Mouse (Mus musculus) 3134 (cell line): Measurements from ENCODE around the gene Wfikkn2.
"Not testable (repeated sequence)": the region's sequence is repeated elsewhere in the genome, so short reads cannot be mapped to it uniquely, and the experiment has no call there.

Experiments
- DNase-seq: peaks from one replicate; pipeline ENCODE4 v3.0.0-alpha.2; 2011; ENCODE audit warnings: low spot score; ENCODE audit not compliant: insufficient read length; ENCODE audit errors: extremely low read depth

The Wfikkn2 gene

DNA sequence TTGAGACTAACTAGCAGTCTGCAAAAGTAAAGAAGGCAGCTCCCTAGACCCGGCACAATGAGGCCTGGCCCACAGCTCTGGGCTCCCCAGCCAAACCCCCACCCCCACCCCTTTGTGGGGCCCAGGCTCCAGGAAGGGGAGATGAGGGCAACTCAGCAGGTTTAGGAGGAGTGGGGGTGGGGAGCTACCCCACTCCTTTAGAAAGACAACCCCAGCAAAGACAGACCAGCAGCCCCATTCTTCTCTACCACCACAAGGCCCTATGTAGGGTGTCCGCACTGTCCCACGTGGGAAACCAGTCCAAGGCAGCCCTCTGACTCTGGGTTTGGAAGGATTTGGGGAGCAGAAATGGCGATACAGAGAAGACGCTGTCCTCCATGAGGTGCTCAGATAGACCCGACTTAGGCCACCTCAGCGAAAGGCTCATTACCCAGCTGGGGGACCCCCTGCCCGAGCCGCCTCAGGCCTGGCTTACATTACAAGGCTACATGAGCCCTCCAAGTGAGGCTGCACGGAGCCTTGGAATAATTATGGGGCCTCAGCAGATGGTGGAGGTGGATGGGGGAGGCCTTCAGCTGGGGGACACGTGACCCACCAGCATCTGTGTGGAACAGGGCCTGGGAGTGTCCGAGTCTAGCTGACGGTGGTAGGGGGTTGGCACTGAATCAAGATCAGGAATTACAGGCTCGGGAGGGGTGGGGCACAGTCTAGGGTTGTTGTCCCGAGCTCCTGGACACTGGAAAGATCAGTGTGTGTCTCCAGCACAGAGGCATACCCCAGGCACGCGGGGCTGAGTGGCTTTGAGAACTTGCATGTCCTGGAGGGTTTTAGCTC, at the start of gene Wfikkn2:
Gene Wfikkn2 (minus strand): TSS at position 51 of the 834 bp plus-strand sequence.
- DNase-seq = no peak

GRCm38 (mm10) chr11:94294996-94295845, 49.4 kb upstream of the Wfikkn2 start:
- no peak for DNase-seq

DNA sequence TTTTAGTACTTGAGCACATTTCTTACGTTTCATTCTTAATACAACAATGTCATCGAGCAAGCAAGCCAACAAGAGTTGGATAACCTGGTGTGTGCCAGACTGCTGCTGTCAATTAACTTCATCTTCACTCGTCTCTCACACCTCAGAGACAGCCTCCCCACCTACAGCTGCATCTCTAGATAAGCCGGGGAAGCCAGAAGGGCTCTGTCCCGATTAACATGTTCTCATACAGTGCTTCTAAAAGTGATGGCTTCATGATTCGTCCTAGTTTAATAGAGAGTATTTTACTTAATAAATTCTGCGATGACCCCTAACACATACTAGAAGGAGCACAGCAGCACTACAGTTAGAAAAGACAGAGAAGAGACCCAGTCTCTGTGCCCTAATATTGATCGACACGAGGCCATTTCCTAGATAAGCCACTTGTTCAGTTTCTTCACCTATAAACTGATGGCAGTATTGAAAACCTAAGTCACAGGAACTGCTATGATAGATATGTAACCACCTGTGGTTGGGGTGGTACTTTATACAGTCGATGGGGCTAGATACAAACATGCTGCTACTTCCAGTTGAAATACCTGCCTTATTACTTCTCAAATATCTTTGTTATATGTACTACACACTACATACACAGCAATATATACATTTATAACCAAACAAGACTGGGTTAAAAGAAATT, 44.4 kb upstream of the Wfikkn2 start:
- no peak for DNase-seq

GRCm38 (mm10) chr11:94287105-94287504, 41.3 kb upstream of the Wfikkn2 start:
- no peak for DNase-seq

GRCm38 (mm10) chr11:94285886-94286574, 40.2 kb upstream of the Wfikkn2 start:
- DNase-seq = no peak

- DNase-seq = no peak
Observed at GRCm38 (mm10) chr11:94283536-94284099, 37.8 kb upstream of the Wfikkn2 start.

GRCm38 (mm10) chr11:94282291-94282690, 36.5 kb upstream of the Wfikkn2 start:
- no peak for DNase-seq

DNA sequence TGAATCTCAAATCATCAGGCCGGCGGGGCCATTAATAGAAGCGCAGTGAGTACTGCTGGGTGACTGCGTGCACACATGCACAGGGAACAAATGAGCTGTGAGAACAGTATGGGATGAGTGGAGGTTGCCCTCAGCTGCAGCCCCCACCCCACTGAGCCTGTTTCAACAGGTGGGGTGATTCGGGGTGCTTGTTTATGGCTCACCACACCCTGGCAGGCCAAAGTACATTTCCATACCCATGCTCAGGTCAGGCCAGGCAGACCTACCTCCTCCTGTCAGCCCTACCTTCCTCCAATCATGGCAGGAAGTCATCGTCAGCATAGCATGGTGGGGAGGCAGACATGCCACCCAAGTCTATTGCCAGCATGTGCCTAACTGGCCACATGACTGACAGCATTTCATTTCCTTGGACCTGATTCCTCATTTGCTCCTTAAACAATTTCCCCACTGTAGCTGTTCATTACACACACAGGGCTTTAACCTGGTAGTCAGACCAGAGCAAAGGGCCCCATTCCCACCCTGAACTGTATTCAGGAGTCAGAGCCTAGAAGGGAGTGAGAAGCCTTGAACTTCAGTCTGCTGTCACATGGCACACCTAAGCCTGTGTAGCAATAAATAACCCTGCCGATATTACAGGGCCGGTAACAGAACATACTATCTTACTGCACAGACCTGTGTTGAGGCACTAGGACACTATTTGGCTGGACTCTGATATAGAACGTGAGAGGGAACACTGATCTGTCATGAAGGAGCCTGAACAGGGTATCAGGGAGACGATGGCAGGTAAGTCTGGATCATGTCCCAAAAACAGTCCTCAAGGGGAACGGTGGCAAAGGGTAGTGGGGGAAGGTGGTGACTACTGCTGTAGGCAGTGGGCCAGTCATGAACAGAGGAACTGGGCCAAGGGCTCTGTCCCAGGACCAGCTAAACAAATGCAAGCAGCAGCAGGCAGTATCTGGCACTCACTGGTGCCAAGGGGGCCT, 35.7 kb upstream of the Wfikkn2 start, which contains the start of gene Gm21885:
Gene Gm21885 (plus strand): TSS at position 675 of the 983 bp plus-strand sequence.
- DNase-seq = no peak

DNA sequence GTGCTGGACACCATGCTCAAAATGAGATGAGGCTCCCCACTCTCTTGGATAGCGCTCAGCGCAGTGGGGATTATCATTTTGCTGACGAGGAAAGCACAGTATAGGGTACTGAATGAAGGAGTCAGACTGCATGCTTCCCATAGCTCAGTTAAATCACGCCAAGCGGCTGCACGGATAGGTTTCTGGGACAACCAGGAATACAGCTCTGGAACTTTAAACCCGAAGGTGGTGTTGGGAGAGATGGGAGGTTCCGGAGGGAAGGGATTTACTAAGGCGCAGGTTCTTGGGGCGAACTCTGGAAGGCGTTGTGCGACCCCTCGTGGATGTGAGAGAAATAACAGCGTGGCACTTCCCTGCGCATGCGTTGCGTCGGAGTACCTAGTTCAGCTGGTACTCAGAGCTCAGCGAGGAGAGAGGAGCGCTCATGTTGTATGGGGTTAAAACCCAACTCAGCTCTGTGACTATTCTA, 31.1 kb upstream of the Wfikkn2 start:
- peak; percentile 66 for DNase-seq

DNA sequence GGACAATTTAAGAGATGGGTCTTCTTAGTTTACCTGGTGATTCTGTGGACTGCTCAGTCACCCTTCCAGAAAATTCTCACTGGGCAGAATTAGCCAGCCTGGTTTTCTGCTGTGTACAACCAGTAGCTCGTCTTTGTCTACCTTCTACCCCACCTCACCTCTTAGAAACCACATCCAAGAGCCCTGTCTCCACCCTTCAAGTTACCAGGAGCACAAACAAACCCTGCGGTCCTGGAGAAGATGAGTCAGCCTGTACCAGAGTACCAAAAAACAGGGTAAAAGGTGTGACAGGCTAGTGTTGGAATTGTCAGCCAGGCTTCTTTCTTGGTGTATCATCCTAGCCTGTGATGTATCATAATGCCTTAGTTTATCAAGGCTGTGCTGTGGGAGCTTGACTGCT, 29.9 kb upstream of the Wfikkn2 start:
- no peak for DNase-seq

DNA sequence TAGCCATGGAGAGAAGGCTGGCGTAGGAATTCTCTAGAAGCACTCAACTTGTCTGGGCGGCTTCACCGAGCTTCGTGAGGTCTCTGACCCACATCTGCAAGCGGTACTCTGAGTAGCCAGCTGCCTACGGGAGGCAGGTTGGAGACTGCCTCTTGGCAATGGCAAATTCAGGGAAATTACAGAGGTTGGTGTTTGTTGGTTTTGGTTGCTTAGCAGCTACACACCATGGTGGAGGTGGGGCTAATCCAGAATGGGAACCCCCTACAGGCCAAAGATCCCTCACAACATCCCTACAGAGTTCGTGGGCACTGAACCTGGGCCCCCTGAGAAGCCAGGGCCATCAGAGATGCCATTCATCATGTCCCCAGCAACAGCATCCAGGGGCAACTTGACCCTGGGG, 29.4 kb upstream of the Wfikkn2 start:
- no peak for DNase-seq

GRCm38 (mm10) chr11:94274206-94274867, 28.5 kb upstream of the Wfikkn2 start:
- DNase-seq = no peak

DNA sequence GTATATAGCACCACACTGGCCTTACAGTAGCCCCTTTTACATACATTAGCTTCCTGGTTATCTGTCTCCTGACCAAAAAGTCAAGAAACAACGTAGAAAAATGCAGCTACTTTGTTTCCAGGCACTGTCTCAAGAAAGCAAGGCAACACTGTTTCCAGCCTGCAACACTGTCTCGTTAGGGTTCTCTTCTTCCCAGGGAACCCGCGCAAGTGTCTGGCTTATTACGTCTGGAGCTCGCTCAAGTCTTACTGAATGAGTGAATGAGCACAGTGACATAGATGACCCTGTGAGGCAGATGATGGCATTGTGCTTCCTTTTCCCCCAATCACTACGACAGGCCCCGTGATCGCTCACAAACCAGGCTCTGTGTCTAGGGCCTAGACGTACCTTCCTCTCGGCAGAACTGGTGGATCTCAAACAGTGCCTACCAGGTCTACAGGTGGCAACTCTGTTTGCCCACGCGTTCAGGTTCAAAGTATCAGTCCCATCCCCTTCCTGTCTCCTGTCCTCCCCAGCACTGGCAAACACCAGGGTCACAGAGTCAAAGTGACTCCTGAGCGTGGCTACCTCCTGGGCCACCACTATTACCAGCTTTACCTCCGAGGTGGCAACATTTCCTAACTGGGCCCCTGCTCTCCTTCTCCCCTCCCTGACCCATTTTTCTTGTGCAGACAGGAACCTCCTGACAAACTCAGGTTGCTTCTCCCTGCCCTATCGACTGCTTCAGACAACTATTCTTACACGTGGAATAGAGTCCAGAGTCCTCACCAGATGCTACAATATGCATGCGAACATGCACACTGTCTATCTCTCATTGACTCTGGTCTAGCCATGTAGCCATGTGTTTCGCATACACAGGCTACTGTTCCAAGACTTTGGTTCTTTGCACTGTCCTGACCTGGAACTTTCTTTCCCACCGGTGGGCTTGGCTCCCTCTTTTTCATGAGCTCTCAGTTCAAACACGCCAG, 27.4 kb upstream of the Wfikkn2 start:
- no peak for DNase-seq

- DNase-seq = no peak
Observed at GRCm38 (mm10) chr11:94271015-94271414, 25.2 kb upstream of the Wfikkn2 start.

- no peak for DNase-seq
Observed at GRCm38 (mm10) chr11:94269906-94270305, 24.1 kb upstream of the Wfikkn2 start.

- no peak for DNase-seq
Observed at GRCm38 (mm10) chr11:94268761-94269160, 23.0 kb upstream of the Wfikkn2 start.

DNA sequence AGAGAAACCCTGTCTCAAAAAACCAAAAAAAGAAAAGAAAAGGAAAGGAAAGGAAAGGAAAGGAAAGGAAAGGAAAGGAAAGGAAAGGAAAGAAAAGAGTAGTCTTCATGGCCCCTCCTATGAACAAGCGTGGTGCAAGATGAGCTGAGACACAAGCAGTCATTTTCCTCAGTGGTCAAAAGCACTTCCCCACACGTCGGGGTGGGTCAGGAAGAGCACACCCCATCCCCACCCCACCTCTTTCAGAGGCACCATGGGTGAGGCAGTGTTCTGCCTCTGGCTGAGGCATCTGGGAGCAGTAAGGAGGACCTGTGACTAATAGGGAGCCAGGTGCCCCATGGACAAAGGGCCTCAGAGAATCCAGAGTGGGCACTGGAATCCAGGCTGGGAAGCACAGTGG, 20.4 kb upstream of the Wfikkn2 start:
- DNase-seq = not testable (repeated sequence)
